Mouse (Mus musculus) heart, adult 8-10 months (tissue): ENCODE measurements around the gene 4933424G06Rik. TPM values are rescaled to one million over a fixed set of nuclear protein-coding genes. Genes with fewer than 3 reads are reported as not detected.

Experiments used
- DNase-seq: peaks from one replicate; pipeline ENCODE4 v3.0.0; 2022; ENCODE audit warnings: low spot score
- microRNA-seq: library from miRNA; unstranded; fragments of <30 nt; microRNA quantifications from one replicate; pipeline ENCODE4 v1.2.0, GENCODE M21; 2022
- total RNA-seq, 4 experiments: library from RNA; stranded (reverse); gene quantifications; 2 replicates each; pipeline ENCODE4 v1.2.4; 2022

Gene 4933424G06Rik
- total RNA-seq, 4 experiments from 2014 or later, result not detected

DNA sequence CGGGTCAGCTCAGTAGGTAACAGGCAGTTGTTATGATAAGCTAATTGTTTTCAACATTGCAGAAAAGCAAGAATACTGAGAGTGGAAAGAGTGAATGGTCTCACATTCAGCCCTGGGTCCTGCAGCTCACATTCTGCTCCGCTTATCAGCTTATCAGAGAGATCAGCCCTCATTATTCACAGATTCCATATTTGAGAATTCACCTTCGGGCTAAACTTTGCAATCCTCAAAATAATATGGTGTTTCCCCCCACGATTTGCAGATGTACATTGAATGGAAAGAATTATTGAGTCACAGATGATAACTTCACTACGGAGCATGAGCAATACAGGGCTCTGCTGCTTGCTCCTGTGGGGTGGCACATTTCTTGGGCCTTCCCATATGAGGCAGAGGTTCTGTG lies 58.8 kb downstream of the 4933424G06Rik start:
- DNase-seq, result no peak

DNA sequence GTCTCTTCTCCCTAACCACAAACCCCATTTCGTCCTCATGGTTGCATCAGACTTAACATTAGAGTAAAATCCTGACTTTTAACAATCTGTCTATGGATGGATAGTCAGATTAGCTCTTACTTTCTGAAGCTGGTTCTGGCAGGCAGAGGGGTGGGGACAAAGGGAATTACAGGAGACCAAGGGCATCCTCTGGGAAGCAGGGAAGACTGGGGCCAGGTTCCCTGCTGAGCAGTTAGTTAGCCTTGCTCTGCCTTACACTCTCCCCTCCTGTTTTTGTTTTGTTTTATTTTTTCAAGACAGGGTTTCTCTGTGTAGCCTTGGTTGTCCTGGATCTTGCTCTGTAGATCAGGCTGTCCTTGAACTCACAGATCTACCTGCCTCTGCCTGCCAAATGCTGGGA lies 60.0 kb downstream of the 4933424G06Rik start:
- no peak for DNase-seq

DNA sequence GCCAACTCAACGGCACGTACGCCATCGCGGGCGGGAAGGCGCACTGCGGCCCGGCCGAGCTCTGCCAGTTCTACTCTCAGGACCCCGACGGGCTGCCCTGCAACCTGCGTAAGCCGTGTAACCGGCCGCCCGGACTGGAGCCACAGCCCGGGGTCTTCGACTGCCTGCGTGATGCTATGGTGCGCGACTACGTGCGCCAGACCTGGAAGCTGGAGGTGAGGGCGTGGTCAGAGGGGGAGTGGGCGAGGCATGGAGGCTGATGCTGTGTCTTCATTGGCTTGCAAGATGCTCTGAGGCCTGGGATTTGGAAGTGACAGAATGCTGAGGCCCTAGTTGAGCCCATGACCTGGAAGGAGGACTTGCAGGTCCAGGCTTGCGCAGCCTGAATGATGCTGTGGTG lies 61.0 kb downstream of the 4933424G06Rik start:
- no peak for DNase-seq

DNA sequence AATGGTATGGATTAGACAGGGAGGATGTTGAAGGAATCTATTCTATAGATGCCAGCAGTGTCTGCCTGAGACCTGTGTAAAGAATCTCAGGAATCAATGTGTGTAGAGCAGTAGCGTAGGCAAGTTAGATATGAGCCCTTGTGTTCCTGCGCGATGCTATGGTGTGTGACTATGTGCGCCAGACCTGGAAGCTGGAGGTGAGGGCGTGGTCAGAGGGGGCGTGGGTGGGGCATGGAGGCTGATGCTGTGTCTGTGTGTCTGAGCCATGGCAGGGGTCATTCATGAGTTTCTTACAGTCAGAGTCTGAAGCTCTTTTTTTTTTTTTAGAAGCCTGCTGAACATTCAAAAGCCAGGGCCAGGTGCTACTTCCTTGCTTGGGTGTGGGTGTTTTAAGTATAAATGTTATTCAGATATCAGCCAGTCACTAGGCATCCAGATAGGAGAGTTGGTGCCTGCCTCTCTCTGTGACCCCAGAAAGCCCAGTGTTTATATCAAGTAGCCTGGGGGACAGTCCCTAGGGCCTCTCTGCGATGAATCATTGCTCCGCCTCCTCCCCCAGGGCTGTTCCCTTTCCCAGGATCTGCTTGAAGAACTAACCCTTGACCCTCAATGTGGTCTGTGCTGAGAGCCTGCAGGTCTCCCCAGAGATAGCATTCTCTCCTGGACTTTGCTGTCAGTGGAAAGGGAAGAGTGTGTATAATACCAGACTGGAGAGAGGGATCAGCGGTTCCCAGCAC lies 62.4 kb downstream of the 4933424G06Rik start:
- DNase-seq, result no peak

DNA sequence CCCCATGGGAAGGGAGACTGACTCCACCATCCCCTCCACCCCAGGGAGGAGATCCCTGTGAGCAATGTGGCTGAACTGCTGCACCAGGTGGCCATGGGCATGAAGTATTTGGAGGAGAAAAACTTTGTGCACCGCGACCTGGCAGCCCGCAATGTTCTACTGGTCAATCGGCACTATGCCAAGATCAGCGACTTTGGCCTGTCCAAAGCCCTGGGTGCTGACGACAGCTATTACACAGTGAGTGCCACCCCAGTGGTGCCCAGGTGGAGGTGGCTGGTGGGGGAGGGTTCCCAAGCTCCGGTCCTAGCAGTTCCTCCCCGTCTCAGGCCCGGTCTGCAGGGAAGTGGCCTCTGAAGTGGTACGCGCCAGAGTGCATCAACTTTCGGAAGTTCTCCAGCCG lies 70.8 kb downstream of the 4933424G06Rik start:
- DNase-seq, result no peak

DNA sequence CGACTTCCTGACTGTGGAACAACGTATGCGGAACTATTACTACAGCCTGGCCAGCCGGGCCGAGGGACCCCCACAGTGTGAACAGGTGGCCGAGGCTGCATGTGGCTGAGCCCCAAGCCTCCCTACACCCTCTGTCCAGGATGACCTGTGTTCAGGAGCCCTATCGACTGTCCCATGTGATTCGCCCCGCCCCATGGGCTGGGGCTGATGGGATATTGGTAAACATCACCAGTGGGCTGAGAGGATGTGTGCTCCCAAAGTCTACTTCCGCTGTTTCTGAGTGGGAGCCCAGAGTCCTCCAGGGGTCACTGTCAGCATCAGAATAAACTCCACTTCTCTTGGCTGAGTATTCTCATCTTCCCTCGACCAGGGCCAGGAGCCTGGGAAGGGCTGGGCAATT lies 72.5 kb downstream of the 4933424G06Rik start:
- peak; percentile 8 for DNase-seq

DNA sequence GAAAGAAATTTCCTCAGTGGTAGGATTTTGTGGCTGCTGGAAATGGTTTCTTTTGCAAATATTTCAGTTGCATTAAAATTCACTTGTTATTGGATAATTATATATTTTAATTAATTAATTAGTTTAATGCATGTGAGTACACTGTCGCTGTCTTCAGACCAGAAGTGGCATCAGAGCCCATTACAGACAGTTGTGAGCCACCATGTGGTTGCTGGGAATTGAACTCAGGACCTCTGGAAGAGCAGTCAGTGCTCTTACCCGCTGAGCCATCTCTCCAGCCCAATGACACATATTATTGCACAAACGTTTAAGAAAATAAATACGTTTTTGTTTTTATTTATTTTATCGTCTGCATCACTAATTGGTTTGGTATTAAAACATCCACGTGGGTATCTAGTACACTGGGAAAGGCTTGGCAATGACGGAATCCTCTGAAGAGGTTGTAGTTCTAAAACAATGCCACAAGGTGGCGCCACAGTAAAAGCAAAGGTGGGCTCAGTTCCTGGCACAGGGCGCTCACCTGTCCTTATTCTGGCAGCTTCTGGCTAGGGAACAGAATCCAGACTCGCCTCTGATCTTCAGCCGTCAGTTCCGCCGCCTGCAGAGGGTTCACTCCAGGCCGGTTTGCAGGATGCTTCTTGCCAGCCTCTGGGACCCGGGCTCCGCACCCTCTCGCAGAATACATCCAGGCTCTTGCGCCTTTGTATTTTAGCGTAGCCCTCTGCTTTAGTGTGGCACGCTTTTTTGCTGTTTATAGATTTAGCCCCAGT lies 74.6 kb downstream of the 4933424G06Rik start:
- DNase-seq, result peak; percentile 76

DNA sequence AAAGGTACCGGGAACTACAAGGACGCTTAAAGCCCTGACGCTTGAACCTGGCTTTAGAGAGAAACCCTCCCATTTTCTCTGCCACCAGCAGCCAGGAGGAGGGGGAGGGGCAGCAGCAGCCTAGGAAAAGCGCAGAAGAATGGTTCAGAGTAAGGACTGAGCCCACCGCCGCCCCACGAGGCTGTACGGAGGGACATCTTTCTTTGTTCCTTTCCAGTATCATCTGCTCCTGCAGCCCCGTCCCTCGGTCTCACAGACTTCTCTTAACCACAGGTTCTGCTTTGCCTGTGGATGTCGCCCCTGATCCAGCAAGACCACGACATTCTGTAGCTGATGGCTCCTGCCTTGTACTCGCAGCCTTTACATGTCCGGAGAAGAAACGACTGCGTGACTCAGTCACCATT lies 75.3 kb downstream of the 4933424G06Rik start:
- DNase-seq, result no peak

DNA sequence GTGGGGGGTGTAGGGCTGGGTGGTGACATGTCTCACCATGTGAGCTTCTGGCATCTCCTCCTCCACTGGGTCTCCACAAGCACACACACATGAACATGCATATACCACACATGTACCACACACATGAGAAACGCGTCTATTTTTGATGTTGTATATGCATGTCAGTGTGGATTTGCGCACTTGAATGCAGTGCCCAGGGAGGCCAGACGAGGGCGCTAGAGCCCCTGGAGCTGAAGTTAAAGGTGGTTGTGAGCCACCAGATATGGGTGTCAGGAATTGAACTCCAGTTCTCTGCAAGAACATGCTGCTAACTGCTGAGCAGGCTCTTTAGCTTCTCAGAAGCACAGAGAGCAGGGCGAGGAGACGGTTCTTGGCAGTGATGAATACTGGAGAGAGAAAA lies 76.4 kb downstream of the 4933424G06Rik start:
- no peak for DNase-seq

DNA sequence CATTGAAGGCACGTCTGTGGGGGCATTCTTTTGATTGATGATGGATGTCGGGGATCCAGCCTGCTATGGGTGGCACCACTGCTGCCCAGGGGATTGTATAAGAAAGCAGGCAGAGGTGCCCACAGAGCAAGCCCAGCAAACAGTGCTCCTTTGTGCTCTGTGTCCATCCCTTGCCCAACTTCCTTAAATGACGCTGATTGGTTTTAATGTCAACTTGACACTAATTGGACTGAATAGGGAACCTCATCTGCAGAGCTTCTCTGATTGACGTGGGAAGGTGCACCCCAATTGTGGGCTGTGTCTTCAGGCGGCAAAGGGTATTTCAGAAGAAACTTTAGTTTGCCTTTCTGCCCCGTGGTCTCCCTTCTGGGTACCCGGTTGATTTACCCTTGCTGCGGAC lies 79.5 kb downstream of the 4933424G06Rik start:
- no peak for DNase-seq

DNA sequence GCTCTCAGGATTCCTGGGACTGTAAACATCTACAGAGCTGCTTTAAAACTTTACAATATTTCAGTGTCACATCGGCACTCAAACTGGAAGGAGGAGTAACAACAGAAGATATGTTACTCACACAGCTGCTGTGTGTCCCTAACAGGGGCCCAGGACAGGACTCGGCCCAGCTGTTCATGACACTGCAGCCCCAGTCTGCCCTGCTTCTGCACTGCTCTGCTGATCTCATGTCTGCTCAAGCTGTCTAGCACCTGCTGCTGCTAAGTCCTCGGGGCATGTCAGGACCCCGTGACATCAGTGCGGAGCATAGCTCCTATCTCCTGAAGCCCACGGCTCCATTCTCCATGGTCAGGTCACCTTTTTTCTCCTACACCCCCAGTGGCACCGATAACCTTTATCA lies 86.8 kb downstream of the 4933424G06Rik start:
- no peak for DNase-seq

DNA sequence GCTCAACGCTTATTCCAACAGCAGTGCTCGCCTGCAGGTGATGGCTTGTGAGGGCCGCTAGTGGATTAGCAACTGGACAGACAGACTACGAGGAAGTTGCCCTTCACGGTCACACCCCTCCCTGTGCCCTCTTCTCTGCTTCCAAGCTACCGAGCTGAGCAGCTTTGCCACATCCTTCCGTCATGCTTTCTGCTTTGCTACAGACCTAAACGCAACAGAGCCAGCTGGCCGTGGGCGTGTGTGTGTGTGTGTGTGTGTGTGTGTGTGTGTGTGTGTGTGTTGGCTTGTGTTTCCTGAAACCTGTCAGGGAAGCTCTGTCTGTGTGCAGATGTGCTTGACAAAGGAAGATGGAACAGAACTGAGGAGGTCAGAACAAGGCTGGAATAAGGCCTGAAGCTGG lies 87.5 kb downstream of the 4933424G06Rik start:
- DNase-seq, result no peak

DNA sequence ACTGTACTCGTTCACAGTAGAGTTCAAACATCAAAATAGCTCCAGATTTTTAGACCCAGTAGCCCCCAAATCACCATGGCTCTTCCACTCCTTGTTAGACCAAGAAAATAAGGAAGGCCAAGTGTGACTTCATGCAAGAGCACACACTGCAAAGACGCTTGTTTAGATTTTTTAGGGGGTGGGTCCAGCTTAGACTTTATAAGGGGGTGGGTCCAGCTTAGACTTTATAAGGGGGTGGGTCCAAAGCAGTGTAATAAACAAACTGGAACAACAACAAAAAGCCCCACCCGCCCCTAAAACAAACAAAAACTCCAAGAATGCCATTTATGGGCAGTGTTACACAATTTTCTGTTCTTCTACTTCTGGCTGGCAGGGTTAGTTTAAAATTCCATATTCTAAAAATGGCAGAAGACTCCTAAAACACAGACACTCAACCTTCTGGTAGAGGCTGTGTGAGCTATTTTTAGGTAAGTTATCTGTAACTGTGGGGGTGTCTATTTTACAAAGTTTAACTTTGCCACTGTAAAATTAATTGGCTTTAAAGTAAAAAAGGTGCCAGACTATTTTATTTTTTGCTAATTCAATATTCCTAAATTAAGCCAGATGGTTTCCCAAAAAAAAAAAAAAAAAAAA lies 90.5 kb downstream of the 4933424G06Rik start:
- no peak for DNase-seq

DNA sequence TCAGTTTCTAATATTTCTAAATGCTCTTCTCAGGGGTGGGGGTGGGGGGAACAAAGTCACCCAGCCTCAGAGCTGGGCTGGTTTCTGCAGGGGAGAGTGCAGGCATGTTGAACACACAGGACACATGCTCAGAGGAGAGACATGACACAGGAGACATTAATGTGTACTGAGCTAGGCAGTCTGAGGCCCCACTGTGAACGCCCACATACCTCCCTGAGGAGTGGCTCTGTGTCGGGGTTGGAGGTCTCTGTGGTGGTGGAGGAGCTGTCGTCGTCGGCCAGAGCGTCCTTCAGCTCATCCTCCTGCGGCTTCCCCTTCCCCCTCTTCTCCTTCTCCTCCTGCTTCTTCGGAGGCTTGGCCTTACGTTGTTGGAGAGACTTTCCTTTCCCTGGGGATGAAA lies 94.3 kb downstream of the 4933424G06Rik start:
- DNase-seq, result no peak

DNA sequence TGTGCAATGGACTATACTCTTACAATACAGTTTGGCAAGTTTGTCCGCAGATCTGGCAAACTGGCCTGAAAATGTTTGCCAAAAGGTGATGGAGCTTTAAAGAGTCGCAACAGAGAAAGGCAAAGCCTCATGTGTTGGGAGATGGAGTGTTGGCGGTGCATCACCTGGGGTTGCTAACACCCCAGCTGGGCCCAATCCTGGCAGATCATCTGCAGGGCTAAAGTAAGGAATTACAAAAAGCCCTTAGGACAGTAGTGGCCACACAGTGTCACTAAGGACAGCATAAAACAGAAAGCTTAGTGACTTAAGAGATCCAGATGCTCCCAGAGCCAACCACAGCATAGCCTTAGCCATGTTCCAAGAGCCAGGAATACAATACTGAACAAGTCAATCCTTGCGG lies 94.9 kb downstream of the 4933424G06Rik start:
- DNase-seq, result no peak

DNA sequence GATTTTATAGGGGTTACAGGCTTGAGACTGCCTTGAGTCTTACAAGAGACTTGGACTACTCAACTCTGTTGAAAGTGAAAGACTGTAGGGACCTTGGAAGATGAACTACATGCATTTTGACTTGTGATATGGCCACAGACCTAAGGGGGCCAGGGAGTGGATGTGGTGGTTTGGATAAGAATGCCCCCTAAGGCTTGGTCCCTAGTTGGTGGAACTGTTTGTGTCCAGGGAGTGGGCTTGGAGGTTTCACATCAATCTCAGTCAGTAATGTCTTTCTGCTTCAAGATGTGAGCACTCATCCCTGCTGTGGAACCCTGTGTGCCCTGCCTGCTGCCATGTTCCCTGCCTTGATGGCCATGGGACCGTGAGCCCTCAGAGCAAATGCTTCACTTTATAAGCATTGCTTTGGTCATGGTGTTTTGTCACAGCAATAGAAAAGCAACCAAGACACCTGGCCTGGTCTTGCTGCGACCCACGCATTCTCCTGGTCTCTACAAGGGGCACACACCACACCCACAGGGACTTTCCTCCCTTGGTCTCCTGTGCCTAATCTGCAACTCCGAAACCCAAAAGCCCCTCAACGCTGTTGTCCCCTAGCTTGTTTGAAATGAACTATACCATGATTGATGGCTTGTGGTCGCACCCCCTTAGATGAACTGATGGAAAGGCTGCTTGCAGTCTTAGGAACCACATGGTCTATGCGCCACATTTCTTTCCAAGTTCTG lies 96.4 kb downstream of the 4933424G06Rik start:
- no peak for DNase-seq

DNA sequence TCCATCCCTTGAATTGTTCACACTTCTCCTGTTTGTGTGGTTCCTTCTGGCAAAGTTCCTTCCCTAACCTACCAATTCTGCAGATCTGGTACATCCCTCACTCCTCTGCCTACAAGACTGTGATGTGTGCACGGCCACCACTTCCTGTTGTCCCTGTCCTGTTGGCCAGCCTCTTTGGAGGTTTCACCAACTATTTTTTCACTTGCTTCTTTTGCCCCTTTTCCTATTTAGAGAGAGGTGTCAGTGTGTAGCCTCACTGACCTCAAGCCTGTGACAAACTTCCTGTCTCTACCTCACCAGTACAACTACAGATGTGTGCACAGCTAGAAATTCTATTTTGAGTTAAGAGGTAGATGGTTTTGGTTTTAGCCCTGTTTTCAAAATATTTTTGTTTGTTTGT lies 97.1 kb downstream of the 4933424G06Rik start:
- DNase-seq, result no peak

Small RNA genes lying within 50 kb of the gene (microRNA-seq; reads per million reads assigned to microRNA genes)
- gene Gm24133, result not detected

Other genes with a start within 250 kb of the 4933424G06Rik start
- gene Cnnm4, start 238.5 kb upstream of the 4933424G06Rik start, total RNA-seq, result 1 to 10 TPM; 3.7 to 5.2 (median 4.7) TPM
- 10 to 100 TPM in 3 of 4 experiments, 1 to 10 TPM in 1; 8.6 to 16.3 (median 11.7) TPM for gene Cnnm3, start 198.3 kb upstream of the 4933424G06Rik start, total RNA-seq
- gene Ankrd23, start 173.3 kb upstream of the 4933424G06Rik start, total RNA-seq, result 100 to 1,000 TPM; 251 to 540 (median 405) TPM
- gene Gm42417, start 170.7 kb upstream of the 4933424G06Rik start, total RNA-seq, result 100 to 1,000 TPM; 132 to 332 (median 244) TPM
- 1 to 10 TPM; 5.4 to 8.2 (median 7.1) TPM for gene Ankrd39, start 162.7 kb upstream of the 4933424G06Rik start, total RNA-seq
- 10 to 100 TPM; 10.8 to 13.4 (median 11.2) TPM for gene Sema4c, start 151.8 kb upstream of the 4933424G06Rik start, total RNA-seq
- under 1 TPM in 2 of 4 experiments, not detected in 2; 0.44 to 0.62 TPM for gene Fam178b, start 27.0 kb upstream of the 4933424G06Rik start, total RNA-seq
- 1,000 to 10,000 TPM; 1,794 to 2,512 (median 2,152) TPM for gene Cox5b, start 18.7 kb upstream of the 4933424G06Rik start, total RNA-seq
- 10 to 100 TPM; 84.9 to 97.9 (median 92.4) TPM for gene Actr1b, start 4.3 kb downstream of the 4933424G06Rik start, total RNA-seq
- under 1 TPM in 2 of 4 experiments, not detected in 2; 0.20 to 0.78 TPM for gene Zap70, start 51.6 kb downstream of the 4933424G06Rik start, total RNA-seq
- 10 to 100 TPM; 23.0 to 31.0 (median 28.3) TPM for gene Tmem131, start 233.5 kb downstream of the 4933424G06Rik start, total RNA-seq